Mouse (Mus musculus) bone marrow macrophage, adult 2 months (primary cell): Measurements from ENCODE around the gene Elfn1.

Experiments used
- CTCF ChIP-seq: IDR thresholded peaks from 2 replicates; pipeline ENCODE4 v1.5.1; 2012; ENCODE audit warnings: low read depth, mild to moderate bottlenecking, low read length, moderate library complexity
- POLR2A ChIP-seq: IDR thresholded peaks from 2 replicates; pipeline ENCODE4 v1.6.1; 2012; ENCODE audit warnings: mild to moderate bottlenecking, low read depth, low read length, borderline replicate concordance

DNA sequence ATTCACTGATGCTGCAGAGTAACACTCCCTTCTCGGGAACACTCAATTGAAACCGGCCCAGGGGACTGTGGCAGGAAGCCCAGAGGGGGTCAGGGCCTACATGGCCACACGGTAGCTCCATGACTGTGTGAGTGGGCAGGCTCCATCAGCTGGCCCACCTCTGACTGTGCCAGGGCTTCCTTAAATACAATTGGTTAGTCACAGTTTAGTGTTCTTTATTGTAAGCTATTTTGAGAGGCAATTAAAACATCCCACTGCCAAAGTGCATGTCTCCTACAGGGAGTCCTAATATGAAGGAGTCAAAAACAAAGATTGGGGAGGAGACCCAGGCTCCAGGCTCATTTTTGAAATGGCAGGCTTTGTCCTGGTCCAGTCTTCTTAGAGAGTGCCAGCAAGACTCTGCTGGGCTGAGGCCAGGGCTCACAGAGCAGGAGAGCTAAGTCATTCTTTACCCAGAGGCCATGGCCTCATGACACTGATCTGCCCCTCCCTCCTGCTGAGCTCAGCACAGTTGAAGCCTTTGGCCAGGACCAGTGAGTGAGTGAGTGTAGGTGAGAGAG lies 116.3 kb downstream of the Elfn1 start:
- no peak for TF ChIP-seq CTCF
- TF ChIP-seq POLR2A, result no peak
